Mouse (Mus musculus) left cerebral cortex, adult 2 months (tissue): Measurements from ENCODE around the gene Olfr994. TPM values are rescaled to one million over a fixed set of nuclear protein-coding genes. Genes with fewer than 3 reads are reported as not detected.

Source experiments
- DNase-seq, 2 experiments: peaks; one replicate each; pipeline ENCODE4 v3.0.0; 2021 to 2022; ENCODE audit warnings: low spot score in 2 of 2, mixed read lengths in 1 of 2; ENCODE audit errors: extremely low spot score in 1 of 2
- H3K27ac ChIP-seq: fragments of 200-600 bp; 2 replicates; pipeline ENCODE4 v1.8.1; 2022
- H3K4me3 ChIP-seq: fragments of 200-600 bp; 2 replicates; pipeline ENCODE4 v1.8.1; 2022
- CTCF ChIP-seq: fragments of 200-600 bp; IDR thresholded peaks from 2 replicates; pipeline ENCODE4 v1.8.1; 2022; ENCODE audit warnings: antibody characterized with exemption, mild to moderate bottlenecking, moderate library complexity
- intact Hi-C: fragments of 180-260 bp; cut with DNase I; formaldehyde crosslinking; loops from one replicate; pipeline ENCODE4 v1.15.1; 2025
- long read RNA-seq, 2 experiments: library from polyadenylated mRNA; stranded (forward); transcript quantifications; one replicate each; pipeline ENCODE4 v2.0.0; 2021; ENCODE audit warnings: borderline mapping rate in 2 of 2
- total RNA-seq, 2 experiments: library from RNA; stranded (reverse); gene quantifications; 2 replicates each; pipeline ENCODE4 v1.2.3; 2021

Gene Olfr994
- total RNA-seq: not detected
- long read RNA-seq, experiment 1: 0 reads
- long read RNA-seq, experiment 2: 0 reads

DNA sequence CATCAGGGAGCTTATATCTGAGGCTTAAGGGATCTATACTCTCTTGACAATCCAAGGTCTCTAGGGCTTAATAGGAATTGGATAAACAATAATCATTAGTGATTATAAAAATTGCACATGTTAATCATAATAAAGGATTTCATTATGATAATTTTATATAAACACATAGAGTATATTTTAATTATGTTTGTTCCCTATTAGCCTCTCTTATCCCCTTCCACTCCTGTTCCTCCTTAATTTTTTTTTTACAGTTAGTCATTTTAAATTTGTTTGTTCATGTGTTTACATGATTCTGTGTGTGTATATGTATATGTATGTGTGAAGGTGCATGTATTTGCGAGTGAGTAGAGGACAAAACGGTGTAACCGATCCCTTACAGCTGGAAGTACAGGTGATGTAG lies at the start of gene Olfr994:
Gene Olfr994 (minus strand): TSS at position 101 of the 400 bp plus-strand sequence.
- Histone ChIP-seq H3K4me3 (no peak within 1 kb of the TSS), H3K27ac (no peak within 1 kb of the TSS)
- intact Hi-C loops: no loop called here
- no peak for DNase-seq
- TF ChIP-seq CTCF: no peak

GRCm38 (mm10) chr2:85466801-85467325 lies 30.6 kb upstream of the Olfr994 start:
- H3K4me3 ChIP-seq: no peak overlapping the region

DNA sequence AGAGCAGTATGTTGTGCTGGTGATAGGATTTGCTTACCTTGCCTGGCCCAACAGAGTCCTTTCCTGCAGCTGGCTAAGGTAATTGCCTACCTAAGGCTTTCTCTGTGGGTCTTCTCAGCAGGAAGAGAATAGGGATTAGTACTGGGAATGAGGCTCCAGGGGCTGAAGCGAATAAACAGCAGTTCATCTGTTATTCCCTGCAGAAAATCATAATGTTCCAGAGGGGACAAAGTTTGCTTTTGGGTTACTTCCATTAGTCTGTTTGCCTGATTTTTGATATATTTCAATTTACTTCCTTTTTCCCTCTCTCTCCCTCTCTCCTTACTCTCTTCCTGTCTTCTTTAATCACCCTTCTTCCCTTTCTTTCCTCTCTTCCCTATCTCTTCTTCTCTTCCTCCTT lies 7.3 kb upstream of the Olfr994 start, which contains the start of gene Olfr995:
Gene Olfr995 (minus strand): TSS at position 101 of the 400 bp plus-strand sequence.
- Histone ChIP-seq H3K4me3 (no peak within 1 kb of the TSS), H3K27ac (no peak within 1 kb of the TSS)
- TF ChIP-seq CTCF: no peak
- intact Hi-C loops: no loop called here
- DNase-seq: no peak

More at GRCm38 (mm10) chr2:85466801-85467325, 30.6 kb upstream of the Olfr994 start:
- intact Hi-C loops: no loop called here
- H3K27ac ChIP-seq: no peak overlapping the region
- no peak for DNase-seq
- no peak for TF ChIP-seq CTCF

- no peak for TF ChIP-seq CTCF
- intact Hi-C loops: no loop called here
- DNase-seq: no peak
- no peak overlapping the region for H3K27ac ChIP-seq
- H3K4me3 ChIP-seq: no peak overlapping the region
Measured at GRCm38 (mm10) chr2:85442546-85442945, 6.3 kb upstream of the Olfr994 start.

DNA sequence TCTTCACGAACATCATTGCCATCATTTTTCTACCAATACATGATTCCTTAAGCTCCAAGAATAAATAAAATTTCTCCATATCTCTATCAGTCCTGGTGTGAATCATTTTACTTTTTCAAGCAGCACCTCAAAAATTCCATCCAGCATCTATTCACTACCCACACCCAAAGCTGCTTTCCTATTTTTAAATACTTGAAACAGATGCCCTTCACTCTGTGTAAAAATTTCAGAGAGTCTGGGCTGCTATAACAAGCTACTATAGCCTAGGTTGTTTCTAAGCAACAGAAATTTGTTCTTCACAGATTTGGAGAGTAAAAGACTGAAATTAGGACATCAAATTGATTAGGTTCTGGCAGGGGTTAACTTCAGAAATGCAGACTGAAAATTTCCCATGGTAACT lies 10.4 kb downstream of the Olfr994 start:
- TF ChIP-seq CTCF: no peak
- Histone ChIP-seq H3K4me3 (no peak overlapping the region), H3K27ac (peak overlapping the region; percentile 30; the same call in 1 of the 2 replicates)
- intact Hi-C loops: loop anchor here (10.0 kb wide), 1 partner anchor 141 kb away; no protein-coding TSS in a partner anchor
- no peak for DNase-seq

DNA sequence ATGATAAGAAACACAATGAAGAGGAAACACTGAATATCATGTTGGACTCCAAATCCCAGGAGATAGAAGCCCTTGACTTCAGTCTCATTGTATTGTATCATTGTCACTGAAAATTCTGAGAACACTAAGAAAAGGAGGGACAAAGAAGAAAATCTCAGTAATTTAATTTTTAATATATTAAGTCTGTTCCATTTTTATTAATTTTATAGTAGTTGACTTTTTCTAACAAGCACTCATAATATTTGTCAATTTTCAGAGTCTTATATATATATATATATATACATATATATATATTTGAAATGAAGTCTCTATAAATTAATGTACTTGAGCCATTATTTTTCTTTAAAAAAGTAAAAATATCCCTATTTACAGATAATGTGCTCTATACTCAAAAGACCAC lies 21.5 kb downstream of the Olfr994 start, which contains the start of gene Olfr993:
Gene Olfr993 (minus strand): TSS at position 101 of the 400 bp plus-strand sequence.
- no peak for DNase-seq
- TF ChIP-seq CTCF: no peak
- H3K4me3 ChIP-seq: no peak within 1 kb of the TSS
- H3K27ac ChIP-seq: no peak within 1 kb of the TSS
- intact Hi-C loops: no loop called here

DNA sequence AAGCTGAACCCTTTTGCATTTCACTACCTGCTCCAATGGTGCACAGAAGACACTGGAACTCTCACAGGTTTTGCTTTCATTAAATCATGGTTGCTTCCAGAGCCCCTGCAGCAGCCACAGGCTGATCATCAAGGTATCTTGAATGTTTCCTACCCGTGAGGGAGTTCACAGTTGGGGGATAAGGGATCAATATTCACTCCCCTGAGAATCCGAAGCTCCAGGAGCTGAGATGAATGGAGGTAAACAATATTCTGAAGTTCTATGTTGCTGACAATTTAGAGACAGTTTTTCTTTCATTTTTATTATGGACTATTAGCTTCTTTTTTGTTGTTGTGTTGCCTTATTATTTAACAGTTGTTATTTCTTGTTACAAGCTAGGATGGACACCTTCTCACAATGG lies 26.9 kb downstream of the Olfr994 start, which contains the start of gene Olfr992:
Gene Olfr992 (minus strand): TSS at position 101 of the 400 bp plus-strand sequence.
- intact Hi-C loops: no loop called here
- no peak for TF ChIP-seq CTCF
- Histone ChIP-seq H3K4me3 (no peak within 1 kb of the TSS), H3K27ac (no peak within 1 kb of the TSS)
- no peak for DNase-seq

Other genes with a start within 250 kb of the Olfr994 start
- 10 to 100 TPM; 32.8 to 36.5 TPM for gene Lrrc55, start 239.3 kb downstream of the Olfr994 start, total RNA-seq
- not detected for gene Olfr987, start 97.1 kb downstream of the Olfr994 start, total RNA-seq
- not detected for gene Olfr988, start 73.2 kb downstream of the Olfr994 start, total RNA-seq
- gene Olfr992, start 27.0 kb downstream of the Olfr994 start, total RNA-seq: not detected
- not detected for gene Olfr993, start 21.6 kb downstream of the Olfr994 start, total RNA-seq
- gene Olfr995, start 7.2 kb upstream of the Olfr994 start, total RNA-seq: not detected
- gene 4833423E24Rik, start 82.6 kb upstream of the Olfr994 start, total RNA-seq: not detected
- not detected for gene Olfr996, start 142.8 kb upstream of the Olfr994 start, total RNA-seq
- gene Olfr998, start 152.5 kb upstream of the Olfr994 start, total RNA-seq: not detected
- gene Olfr1000, start 175.5 kb upstream of the Olfr994 start, total RNA-seq: not detected
- not detected for gene Olfr1002, start 214.3 kb upstream of the Olfr994 start, total RNA-seq
- not detected for gene Olfr154, start 228.0 kb upstream of the Olfr994 start, total RNA-seq
- gene Olfr1006, start 242.3 kb upstream of the Olfr994 start, total RNA-seq: not detected